Mouse (Mus musculus) lung, postnatal 36 days (tissue): Measurements from ENCODE around the gene Hnrnph1.

ENCODE experiments used
- DNase-seq: peaks from one replicate; pipeline ENCODE4 v3.0.0; 2022; ENCODE audit warnings: mixed read lengths

Gene Hnrnph1

GRCm38 (mm10) chr11:50373621-50374020 lies 3.2 kb upstream of the Hnrnph1 start:
- no peak for DNase-seq

- no peak for DNase-seq
Measured at GRCm38 (mm10) chr11:50374286-50375015, 2.3 kb upstream of the Hnrnph1 start.

GRCm38 (mm10) chr11:50375421-50375820 lies 1.4 kb upstream of the Hnrnph1 start:
- no peak for DNase-seq

- no peak for DNase-seq
Measured at GRCm38 (mm10) chr11:50376156-50376790, 517 bp upstream of the Hnrnph1 start.

- peak; percentile 90 for DNase-seq
Measured at GRCm38 (mm10) chr11:50377892-50378684, 1.3 kb downstream of the Hnrnph1 start.

GRCm38 (mm10) chr11:50379023-50379752 lies 2.4 kb downstream of the Hnrnph1 start:
- no peak for DNase-seq

- no peak for DNase-seq
Measured at GRCm38 (mm10) chr11:50381311-50381710, 4.5 kb downstream of the Hnrnph1 start.

GRCm38 (mm10) chr11:50387167-50387679 lies 10.4 kb downstream of the Hnrnph1 start:
- no peak for DNase-seq

GRCm38 (mm10) chr11:50387697-50388096 lies 10.9 kb downstream of the Hnrnph1 start:
- DNase-seq: no peak

- no peak for DNase-seq
Measured at GRCm38 (mm10) chr11:50388217-50388929, 11.6 kb downstream of the Hnrnph1 start.

- no peak for DNase-seq
Measured at GRCm38 (mm10) chr11:50389011-50389410, 12.2 kb downstream of the Hnrnph1 start.

- DNase-seq: no peak
Measured at GRCm38 (mm10) chr11:50389616-50390015, 12.8 kb downstream of the Hnrnph1 start.

- DNase-seq: no peak
Measured at GRCm38 (mm10) chr11:50391272-50391960, 14.6 kb downstream of the Hnrnph1 start.

- no peak for DNase-seq
Measured at GRCm38 (mm10) chr11:50393306-50393705, 16.5 kb downstream of the Hnrnph1 start.

- DNase-seq: no peak
Measured at GRCm38 (mm10) chr11:50394731-50395130, 17.9 kb downstream of the Hnrnph1 start.

GRCm38 (mm10) chr11:50396766-50397307 lies 20.0 kb downstream of the Hnrnph1 start:
- DNase-seq: no peak

GRCm38 (mm10) chr11:50397316-50397715 lies 20.5 kb downstream of the Hnrnph1 start:
- no peak for DNase-seq

- DNase-seq: no peak
Measured at GRCm38 (mm10) chr11:50398803-50399202, 22.0 kb downstream of the Hnrnph1 start.

- no peak for DNase-seq
Measured at GRCm38 (mm10) chr11:50402481-50402880, 25.7 kb downstream of the Hnrnph1 start.

GRCm38 (mm10) chr11:50403367-50404014 lies 26.7 kb downstream of the Hnrnph1 start:
- peak; percentile 42 for DNase-seq

- DNase-seq: no peak
Measured at GRCm38 (mm10) chr11:50407235-50407634, 30.4 kb downstream of the Hnrnph1 start.
